Mouse (Mus musculus): ENCODE data around the gene Tmc7.

DNA sequence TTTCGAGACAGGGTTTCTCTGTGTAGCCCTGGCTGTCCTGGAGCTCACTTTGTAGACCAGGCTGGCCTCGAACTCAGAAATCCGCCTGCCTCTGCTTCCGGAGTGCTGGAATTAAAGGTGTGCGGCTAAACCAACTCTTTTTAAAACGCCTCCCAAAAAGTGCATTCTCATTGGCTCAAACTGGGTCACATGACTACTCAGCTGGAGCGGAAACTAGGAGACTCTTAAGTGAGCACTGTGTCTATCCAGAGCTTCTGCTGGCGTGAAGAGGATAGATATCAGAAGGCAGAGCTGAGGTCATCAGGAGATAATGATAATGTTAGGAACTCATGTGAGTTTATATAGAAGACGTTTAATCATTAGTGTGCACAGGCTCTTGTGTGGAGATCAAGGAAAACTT, 48.6 kb upstream of the Tmc7 start:
- no peak for TF ChIP-seq CTCF (conservative IDR thresholded peaks at IDR 0.05; ENCODE audit: low read length)
- TF ChIP-seq POU5F1 (IDR thresholded peaks at IDR 0.05; ENCODE audit: borderline replicate concordance, low read length), result no peak
- TF ChIP-seq NANOG (IDR thresholded peaks at IDR 0.05; ENCODE audit: borderline replicate concordance, low read length), result no peak
